Mouse (Mus musculus) heart, embryonic 11.5 days (tissue): ENCODE results near the gene Usp5. TPM values are rescaled to one million over a fixed set of nuclear protein-coding genes. Genes with fewer than 3 reads are reported as not detected.
"Not testable (repeated sequence)": the region's sequence is repeated elsewhere in the genome, so short reads cannot be mapped to it uniquely, and the experiment has no call there.

Experiments used
- ATAC-seq: fragments of 200-750 bp; cut with Nextera tagmentation; replicated peaks from 2 replicates; pipeline ENCODE4 v1.8.0; 2017; ENCODE audit warnings: moderate library complexity; ENCODE audit not compliant: insufficient number of reproducible peaks, low FRiP score, low TSS enrichment
- H3K27ac ChIP-seq: fragments of 300-500 bp; sonication (generic); 2 replicates; pipeline ENCODE4 v1.5.1; 2014; ENCODE audit warnings: mild to moderate bottlenecking, low read depth, low read length
- H3K27me3 ChIP-seq: fragments of 300-500 bp; sonication (generic); 2 replicates; pipeline ENCODE4 v1.6.1; 2014; ENCODE audit warnings: mild to moderate bottlenecking, low read length, mixed read lengths; ENCODE audit not compliant: control insufficient read depth, insufficient read depth
- H3K36me3 ChIP-seq: fragments of 300-500 bp; sonication (generic); 2 replicates; pipeline ENCODE4 v1.6.1; 2014; ENCODE audit warnings: mild to moderate bottlenecking, low read length, moderate library complexity, mixed read lengths; ENCODE audit not compliant: control insufficient read depth, insufficient read depth
- H3K4me1 ChIP-seq: fragments of 300-500 bp; sonication (generic); 2 replicates; pipeline ENCODE4 v1.6.1; 2014; ENCODE audit warnings: low read length; ENCODE audit not compliant: control insufficient read depth, insufficient read depth
- H3K4me2 ChIP-seq: fragments of 300-500 bp; sonication (generic); 2 replicates; pipeline ENCODE4 v1.6.1; 2014; ENCODE audit warnings: mild to moderate bottlenecking, moderate library complexity
- H3K4me3 ChIP-seq: fragments of 300-500 bp; sonication (generic); 2 replicates; pipeline ENCODE4 v1.5.1; 2014; ENCODE audit warnings: low read depth, low read length
- H3K9ac ChIP-seq: fragments of 300-500 bp; sonication (generic); 2 replicates; pipeline ENCODE4 v1.6.1; 2014; ENCODE audit warnings: mild to moderate bottlenecking, low read depth, low read length, moderate library complexity
- H3K9me3 ChIP-seq: fragments of 300-500 bp; sonication (generic); replicated peaks from 2 replicates; pipeline ENCODE4 v1.6.1; 2016; ENCODE audit warnings: low read length; ENCODE audit not compliant: control insufficient read depth
- WGBS: fragments of 180-500 bp; shearing (Covaris S2); extraction: QIAGEN DNeasy Blood & Tissue Kit; methylation state at CpG from one replicate; pipeline ENCODE4 v1.1.7; 2014; ENCODE audit not compliant: insufficient replicate concordance; 5-methylcytosine and 5-hydroxymethylcytosine counted together
- polyA plus RNA-seq: library from polyadenylated mRNA; unstranded; fragments of >200 nt; fragmentation: Nextera tagmentation; extraction: Ambion mirVana; gene quantifications from 2 replicates; pipeline ENCODE4 v1.2.1, GENCODE M21; 2014

The Usp5 gene
- polyA plus RNA-seq, 1 experiment from 2014 or later = 87.3 TPM

GRCm38 (mm10) chr6:124831199-124831598 lies 1.9 kb upstream of the Usp5 start:
- not testable (repeated sequence) for H3K27ac ChIP-seq, ATAC-seq, H3K36me3 ChIP-seq, H3K27me3 ChIP-seq, H3K9me3 ChIP-seq
- H3K4me3 ChIP-seq = peak overlapping the region; percentile 60
- H3K4me1 ChIP-seq = peaks cover 17% of the 10 kb centered on the region
- H3K9ac ChIP-seq = peak overlapping the region; percentile 39; the same call in 1 of the 2 replicates
- 93% methylated on average over 4 of the region's 4 CpGs for WGBS
- H3K4me2 ChIP-seq = peak overlapping the region; percentile 68

- Histone ChIP-seq H3K27me3 (no peaks in the 10 kb centered on the region), H3K9me3 (no peaks in the 10 kb centered on the region), H3K9ac (peak overlapping the region; percentile 78), H3K4me2 (peak overlapping the region; percentile 68), H3K27ac (peak overlapping the region; percentile 92), H3K4me1 (peaks cover 12% of the 10 kb centered on the region), H3K4me3 (peak overlapping the region; percentile 60), H3K36me3 (peaks cover 12% of the 10 kb centered on the region; the same call in 1 of the 2 replicates)
- under 1% methylated on average over 38 of the region's 38 CpGs for WGBS
- peak; percentile 87 for ATAC-seq
Observed at GRCm38 (mm10) chr6:124829799-124830700, 766 bp upstream of the Usp5 start.

- Histone ChIP-seq H3K4me1 (peaks cover 7% of the 10 kb centered on the region; the same call in 1 of the 2 replicates), H3K27ac (peak overlapping the region; percentile 62), H3K9ac (peak overlapping the region; percentile 78), H3K27me3 (no peaks in the 10 kb centered on the region), H3K36me3 (peaks cover 28% of the 10 kb centered on the region), H3K4me2 (peak overlapping the region; percentile 93), H3K9me3 (no peaks in the 10 kb centered on the region), H3K4me3 (peak overlapping the region; percentile 60)
- ATAC-seq = no peak
- WGBS = 26% methylated on average over 10 of the region's 10 CpGs
Observed at GRCm38 (mm10) chr6:124828101-124828592, 1.1 kb downstream of the Usp5 start.

GRCm38 (mm10) chr6:124822049-124822448 lies 7.2 kb downstream of the Usp5 start:
- ATAC-seq = no peak
- H3K27me3 ChIP-seq = no peaks in the 10 kb centered on the region
- H3K9me3 ChIP-seq = no peaks in the 10 kb centered on the region
- no peak overlapping the region for H3K4me2 ChIP-seq
- H3K4me3 ChIP-seq = no peak overlapping the region
- 82% methylated on average over 4 of the region's 4 CpGs for WGBS
- peaks cover 63% of the 10 kb centered on the region for H3K36me3 ChIP-seq
- H3K9ac ChIP-seq = no peak overlapping the region
- no peaks in the 10 kb centered on the region for H3K4me1 ChIP-seq
- H3K27ac ChIP-seq = no peak overlapping the region

- Histone ChIP-seq H3K27me3 (no peaks in the 10 kb centered on the region), H3K4me1 (no peaks in the 10 kb centered on the region), H3K36me3 (peaks cover 67% of the 10 kb centered on the region), H3K9me3 (no peaks in the 10 kb centered on the region), H3K9ac (no peak overlapping the region), H3K4me3 (no peak overlapping the region), H3K27ac (no peak overlapping the region), H3K4me2 (no peak overlapping the region)
- 90% methylated on average over 5 of the region's 5 CpGs for WGBS
- ATAC-seq = no peak
Observed at GRCm38 (mm10) chr6:124820891-124821290, 8.4 kb downstream of the Usp5 start.

GRCm38 (mm10) chr6:124817971-124818370 lies 11.3 kb downstream of the Usp5 start:
- Histone ChIP-seq H3K4me3 (no peak overlapping the region), H3K9ac (no peak overlapping the region), H3K27ac (no peak overlapping the region), H3K4me2 (no peak overlapping the region), H3K27me3 (no peaks in the 10 kb centered on the region), H3K36me3 (peaks cover 53% of the 10 kb centered on the region), H3K4me1 (peaks cover 8% of the 10 kb centered on the region), H3K9me3 (no peaks in the 10 kb centered on the region)
- ATAC-seq = no peak
- WGBS = 87% methylated on average over 8 of the region's 8 CpGs

GRCm38 (mm10) chr6:124817563-124817962 lies 11.7 kb downstream of the Usp5 start:
- WGBS = 95% methylated on average over 8 of the region's 8 CpGs
- Histone ChIP-seq H3K9me3 (no peaks in the 10 kb centered on the region), H3K4me1 (peaks cover 12% of the 10 kb centered on the region), H3K36me3 (peaks cover 53% of the 10 kb centered on the region), H3K4me2 (no peak overlapping the region), H3K27ac (no peak overlapping the region), H3K27me3 (no peaks in the 10 kb centered on the region), H3K4me3 (no peak overlapping the region), H3K9ac (no peak overlapping the region)
- no peak for ATAC-seq

GRCm38 (mm10) chr6:124817125-124817524 lies 12.2 kb downstream of the Usp5 start:
- ATAC-seq = no peak
- Histone ChIP-seq H3K4me3 (no peak overlapping the region), H3K27ac (no peak overlapping the region), H3K36me3 (peaks cover 54% of the 10 kb centered on the region), H3K4me1 (peaks cover 17% of the 10 kb centered on the region), H3K9me3 (no peaks in the 10 kb centered on the region), H3K4me2 (no peak overlapping the region), H3K27me3 (no peaks in the 10 kb centered on the region), H3K9ac (no peak overlapping the region)
- WGBS = 95% methylated on average over 11 of the region's 11 CpGs
